Mouse (Mus musculus) thymus, adult 2 months (tissue): ENCODE measurements around the gene Zfp36. TPM values are rescaled to one million over a fixed set of nuclear protein-coding genes. Genes with fewer than 3 reads are reported as not detected.

ENCODE experiments used
- DNase-seq: peaks from one replicate; pipeline ENCODE4 v3.0.0; 2021
- H3K27ac ChIP-seq: fragments of 200-500 bp; 2 replicates; pipeline ENCODE4 v1.5.1; 2012; ENCODE audit warnings: low read length, control low read depth; ENCODE audit not compliant: control insufficient read depth, insufficient read depth
- H3K27me3 ChIP-seq: fragments of 200-500 bp; 2 replicates; pipeline ENCODE4 v1.6.1; 2012; ENCODE audit warnings: mild to moderate bottlenecking, low read length, moderate library complexity, mixed read lengths; ENCODE audit not compliant: control insufficient read depth, insufficient read depth
- H3K36me3 ChIP-seq: fragments of 200-500 bp; 2 replicates; pipeline ENCODE4 v1.6.1; 2012; ENCODE audit warnings: mild to moderate bottlenecking, low read length, moderate library complexity; ENCODE audit not compliant: control insufficient read depth, insufficient read depth
- H3K4me1 ChIP-seq: fragments of 200-500 bp; replicated peaks from 2 replicates; pipeline ENCODE4 v1.6.1; 2012; ENCODE audit warnings: low read length; ENCODE audit not compliant: control insufficient read depth, insufficient read depth
- H3K4me3 ChIP-seq: fragments of 200-500 bp; 2 replicates; pipeline ENCODE4 v1.5.1; 2012; ENCODE audit warnings: mild to moderate bottlenecking, low read length, control low read depth, moderate library complexity; ENCODE audit not compliant: control insufficient read depth, insufficient read depth
- CTCF ChIP-seq: fragments of 200-500 bp; IDR thresholded peaks from 2 replicates; pipeline ENCODE4 v1.5.1; 2012; ENCODE audit warnings: mild to moderate bottlenecking, control low read depth, low read length, moderate library complexity, borderline replicate concordance; ENCODE audit not compliant: control insufficient read depth, poor library complexity, insufficient read depth; ENCODE audit errors: extremely low read depth
- POLR2A ChIP-seq: fragments of 200-500 bp; IDR thresholded peaks from 2 replicates; pipeline ENCODE4 v1.6.1; 2012; ENCODE audit warnings: mild to moderate bottlenecking, low read length, control low read depth, moderate library complexity; ENCODE audit not compliant: control insufficient read depth, poor library complexity, insufficient read depth; ENCODE audit errors: extremely low read depth
- WGBS: fragments of 180-500 bp; shearing (Covaris S2); methylation state at CpG from one replicate; pipeline ENCODE4 v1.1.7; 2018; 5-methylcytosine and 5-hydroxymethylcytosine counted together
- polyA plus RNA-seq: library from polyadenylated mRNA; depleted of rRNA; stranded (reverse); fragments of >200 nt; gene quantifications from 2 replicates; pipeline ENCODE4 v1.2.3, GENCODE M21; 2012; rRNA removed

Gene Zfp36
- 152 and 159 TPM in 2 replicates for polyA plus RNA-seq

DNA sequence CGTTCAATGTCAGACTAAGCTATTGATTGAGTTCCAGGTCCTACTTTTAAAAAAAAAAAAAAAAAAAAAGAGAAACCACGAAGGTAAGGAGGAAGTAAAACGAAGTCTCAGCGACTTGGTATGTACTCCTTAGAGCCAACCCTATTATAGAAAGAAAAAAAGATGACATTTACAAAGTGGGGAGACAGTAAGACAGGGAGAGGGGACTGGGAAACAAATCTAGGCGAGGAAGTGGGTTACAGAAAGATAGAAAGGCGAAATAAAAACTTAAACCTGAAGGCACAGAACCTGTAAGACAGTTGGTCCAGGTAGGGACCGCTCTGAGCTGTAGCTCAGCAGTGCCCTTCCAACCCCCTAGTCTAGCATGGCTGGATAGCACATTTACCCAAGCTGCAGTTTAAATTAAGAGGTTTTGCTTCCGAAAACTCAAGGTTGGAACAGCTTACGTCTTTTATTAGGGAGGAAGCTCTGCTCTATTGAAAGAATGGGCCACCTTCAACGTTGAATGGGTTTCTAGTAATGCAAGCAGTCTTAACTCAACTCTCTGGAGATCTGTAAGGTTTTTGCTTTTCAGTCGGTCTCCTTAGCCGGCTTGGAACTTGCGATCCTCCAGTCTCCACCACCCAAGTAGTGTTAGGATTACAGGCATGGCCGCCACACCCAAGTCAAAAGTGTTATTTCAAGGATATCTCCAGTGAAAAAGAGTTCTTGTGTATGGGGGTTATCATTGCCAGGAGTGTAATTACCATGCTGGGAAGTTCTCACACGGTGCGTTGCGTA, at the start of gene Zfp36:
Gene Zfp36 (minus strand): TSS at position 17 of the 780 bp plus-strand sequence.
- peak within 1 kb of the TSS; percentile 98 for H3K27ac ChIP-seq
- H3K36me3 ChIP-seq = peaks cover 13% of the 10 kb centered on the region
- H3K27me3 ChIP-seq = no peaks in the 10 kb centered on the region
- TF ChIP-seq CTCF = no peak
- no peak for TF ChIP-seq POLR2A
- no peak for DNase-seq
- peak within 1 kb of the TSS; percentile 72 for H3K4me3 ChIP-seq
- 28% methylated on average over 17 of the region's 17 CpGs for WGBS
- peaks cover 65% of the 10 kb centered on the region for H3K4me1 ChIP-seq

DNA sequence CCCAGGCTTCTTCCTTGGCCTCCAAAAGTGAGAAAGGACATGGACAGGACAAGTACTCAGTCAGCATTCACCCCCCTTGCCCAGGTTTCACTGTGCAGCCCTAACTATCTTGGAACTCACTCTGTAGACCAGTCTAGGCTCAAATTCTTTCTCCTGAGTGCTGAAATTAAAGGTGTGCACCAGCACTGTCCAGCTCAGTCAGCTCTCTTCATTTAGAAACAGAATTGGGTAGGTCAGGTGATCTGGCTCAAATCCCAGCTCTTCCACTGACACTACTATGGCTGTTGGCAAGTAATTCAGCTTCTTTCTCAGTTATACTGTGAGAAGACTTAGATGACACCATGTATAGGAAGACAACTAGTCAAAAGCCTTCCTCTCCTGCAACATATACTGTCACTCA, 47.7 kb upstream of the Zfp36 start:
- Histone ChIP-seq H3K36me3 (peaks cover 9% of the 10 kb centered on the region), H3K4me1 (no peaks in the 10 kb centered on the region), H3K27ac (no peak overlapping the region), H3K4me3 (no peak overlapping the region), H3K27me3 (no peaks in the 10 kb centered on the region)
- no peak for DNase-seq
- TF ChIP-seq POLR2A (no peak), CTCF (no peak)

GRCm38 (mm10) chr7:28423018-28423417, 43.0 kb upstream of the Zfp36 start:
- Histone ChIP-seq H3K4me1 (no peaks in the 10 kb centered on the region), H3K27ac (no peak overlapping the region), H3K36me3 (peaks cover 26% of the 10 kb centered on the region), H3K27me3 (no peaks in the 10 kb centered on the region), H3K4me3 (no peak overlapping the region)
- TF ChIP-seq CTCF (no peak), POLR2A (no peak)
- DNase-seq = no peak
- WGBS = 90% methylated on average over 1 of the region's 1 CpGs

DNA sequence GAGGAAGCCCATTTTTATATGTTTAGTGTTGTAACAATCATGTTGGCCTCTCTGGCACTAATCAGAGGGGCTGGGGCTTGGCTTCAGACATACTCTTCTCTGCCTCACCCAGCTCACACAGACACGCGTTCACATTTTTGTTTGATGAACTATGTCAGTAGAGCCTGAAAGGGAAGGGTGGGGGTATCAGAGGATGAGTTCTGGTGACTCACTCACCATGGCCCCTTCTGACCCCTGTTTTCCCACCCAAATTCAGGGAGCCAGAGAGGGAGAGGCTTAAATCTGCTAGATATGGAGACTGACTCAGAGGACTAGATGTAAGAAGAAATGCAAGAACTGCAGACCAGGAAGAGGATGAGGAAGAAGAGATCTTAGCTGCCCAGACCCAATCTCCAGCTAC, 39.4 kb upstream of the Zfp36 start:
- no peak for TF ChIP-seq CTCF
- TF ChIP-seq POLR2A = no peak
- no peaks in the 10 kb centered on the region for H3K27me3 ChIP-seq
- H3K36me3 ChIP-seq = peaks cover 26% of the 10 kb centered on the region
- no peak for DNase-seq
- H3K4me1 ChIP-seq = no peaks in the 10 kb centered on the region
- H3K27ac ChIP-seq = no peak overlapping the region
- no peak overlapping the region for H3K4me3 ChIP-seq
- 97% methylated on average over 2 of the region's 2 CpGs for WGBS

GRCm38 (mm10) chr7:28418096-28418670, 38.1 kb upstream of the Zfp36 start:
- H3K4me3 ChIP-seq = no peak overlapping the region
- H3K4me1 ChIP-seq = no peaks in the 10 kb centered on the region
- no peak for DNase-seq
- peaks cover 31% of the 10 kb centered on the region for H3K36me3 ChIP-seq
- no peaks in the 10 kb centered on the region for H3K27me3 ChIP-seq
- H3K27ac ChIP-seq = no peak overlapping the region
- 93% methylated on average over 8 of the region's 8 CpGs for WGBS
- TF ChIP-seq POLR2A (no peak), CTCF (no peak)

GRCm38 (mm10) chr7:28417368-28417767, 37.3 kb upstream of the Zfp36 start:
- TF ChIP-seq CTCF = no peak
- TF ChIP-seq POLR2A = no peak
- DNase-seq = no peak
- no peak overlapping the region for H3K27ac ChIP-seq

DNA sequence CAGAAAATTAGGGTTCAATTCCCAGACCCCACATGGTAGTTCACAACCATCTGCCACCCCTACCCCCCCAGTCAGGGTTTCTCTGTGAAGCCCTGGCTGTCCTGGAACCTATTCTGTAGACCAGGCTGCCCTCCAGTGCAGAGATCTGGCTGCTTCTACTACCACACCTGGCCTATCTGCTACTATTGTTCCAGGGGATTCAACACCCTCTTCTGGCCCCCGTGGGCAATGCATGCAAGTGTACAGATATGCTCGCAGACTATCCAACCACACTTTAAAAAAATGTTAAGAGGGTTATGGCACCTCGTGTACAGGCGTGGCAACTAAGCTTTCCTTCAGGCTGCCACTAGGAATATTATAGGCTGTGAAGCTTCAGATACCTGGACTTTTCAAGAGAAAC, 32.8 kb upstream of the Zfp36 start:
- Histone ChIP-seq H3K4me1 (no peaks in the 10 kb centered on the region), H3K27ac (no peak overlapping the region), H3K36me3 (peaks cover 21% of the 10 kb centered on the region), H3K4me3 (no peak overlapping the region), H3K27me3 (no peaks in the 10 kb centered on the region)
- TF ChIP-seq POLR2A = no peak
- TF ChIP-seq CTCF = no peak
- DNase-seq = peak; percentile 29
- WGBS = 82% methylated on average over 4 of the region's 4 CpGs

More at GRCm38 (mm10) chr7:28417368-28417767, 37.3 kb upstream of the Zfp36 start:
- Histone ChIP-seq H3K36me3 (peaks cover 30% of the 10 kb centered on the region), H3K4me1 (no peaks in the 10 kb centered on the region), H3K4me3 (no peak overlapping the region), H3K27me3 (no peaks in the 10 kb centered on the region)
